17 mouse cellular contexts compared by ENCODE assay signal in genomic region chr6:93770283-93771025, GRCm38 (mm10).
DNase-seq lines count a peak whose midpoint lies in the region; ATAC-seq and TF ChIP-seq lines count a peak whose summit lies in the region.
"Had no signal": no experiment of that assay in that cellular context is flagged by ENCODE, and none has a peak within 500 bp of the region (broad histone marks: within the 10 kb centered on the region; RNA-seq: fewer than 3 reads in every experiment).

No protein-coding gene starts in this region.

- ATAC-seq in hindbrain, embryonic 15.5 days (ENCODE audit: low FRiP score, low read depth) = no peak; the same call in 1 of the 2 replicates
- peak; percentile 36; the same call in 1 of the 2 replicates for ATAC-seq in forebrain, postnatal 0 days
- ATAC-seq in activated CD4-positive, CD25-positive, alpha-beta regulatory T cell, adult 4 months = no peak

- H3K9ac ChIP-seq in hindbrain, embryonic 15.5 days = no peak overlapping the region
- H3K9ac ChIP-seq in forebrain, postnatal 0 days = no peak overlapping the region
- H3K9ac ChIP-seq: heart, embryonic 15.5 days; neural tube, embryonic 13.5 days had no signal

- no peak overlapping the region for H3K4me3 ChIP-seq in hindbrain, embryonic 15.5 days
- no peak overlapping the region for H3K4me3 ChIP-seq in hindbrain, embryonic 10.5 days
- H3K4me3 ChIP-seq in bone marrow, adult 2 months (replicated peaks; ENCODE audit: control insufficient read depth, low read depth, low read length) = peak overlapping the region; percentile 22
- H3K4me3 ChIP-seq in forebrain, postnatal 0 days (ENCODE audit: low read depth, low read length) = no peak overlapping the region
- H3K4me3 ChIP-seq: heart, embryonic 15.5 days; limb, embryonic 10.5 days; neural tube, embryonic 13.5 days had no signal

- no peak overlapping the region for H3K4me2 ChIP-seq in hindbrain, embryonic 15.5 days
- H3K4me2 ChIP-seq in forebrain, postnatal 0 days (ENCODE audit: low read depth) = 0 out of 2 replicates have a peak overlapping the region, but pooled peaks have one; percentile 2
- H3K4me2 ChIP-seq: heart, embryonic 15.5 days; neural tube, embryonic 13.5 days had no signal

- no peak for TF ChIP-seq POLR2A in bone marrow, adult 2 months (IDR thresholded peaks at IDR 0.05; ENCODE audit: borderline replicate concordance, control insufficient read depth, low read depth, low read length)

- H3K36me3 ChIP-seq in hindbrain, embryonic 15.5 days = peaks cover 13% of the 10 kb centered on the region
- H3K36me3 ChIP-seq in hindbrain, embryonic 10.5 days = peaks cover 31% of the 10 kb centered on the region
- no peaks in the 10 kb centered on the region for H3K36me3 ChIP-seq in forebrain, postnatal 0 days (ENCODE audit: insufficient read depth)

- H3K27ac ChIP-seq in hindbrain, embryonic 15.5 days (replicated peaks) = peak overlapping the region; percentile 20
- H3K27ac ChIP-seq in hindbrain, embryonic 10.5 days = no peak overlapping the region
- peak overlapping the region; percentile 18; the same call in 1 of the 2 replicates for H3K27ac ChIP-seq in bone marrow, adult 2 months (ENCODE audit: control insufficient read depth, insufficient read depth, low read depth, low read length, poor library complexity)
- H3K27ac ChIP-seq in forebrain, postnatal 0 days (ENCODE audit: low read depth, low read length) = no peak overlapping the region
- H3K27ac ChIP-seq: heart, embryonic 15.5 days; kidney, postnatal 0 days; limb, embryonic 10.5 days; macrophage; neural tube, embryonic 13.5 days had no signal

- TF ChIP-seq CTCF in bone marrow, adult 2 months (IDR thresholded peaks at IDR 0.05; ENCODE audit: control insufficient read depth, insufficient read depth, low read length) = no peak
- no peak for TF ChIP-seq CTCF in forebrain, postnatal 0 days (IDR thresholded peaks at IDR 0.05; ENCODE audit: low read depth)

- DNase-seq in hindbrain, embryonic 10.5 days (ENCODE audit: low spot score) = no peak
- DNase-seq in 416B (ENCODE audit: low read depth) = peak; percentile 5
- DNase-seq in forebrain, postnatal 0 days = peak; percentile 41
- DNase-seq in cerebellum, adult 11 months = no peak
- DNase-seq: cerebellum, adult 9-11 months; gastrocnemius, postnatal 36 days; layer of hippocampus, postnatal 36 days; right cerebral cortex, adult 18-20 months; spleen, adult 18-20 months had no signal

- WGBS in hindbrain, embryonic 15.5 days = 55% methylated on average over 5 of the region's 5 CpGs
- 82% methylated on average over 5 of the region's 5 CpGs for WGBS in hindbrain, embryonic 10.5 days
- WGBS in bone marrow, adult 2 months = 50% methylated on average over 5 of the region's 5 CpGs
- WGBS in forebrain, postnatal 0 days = 28% methylated on average over 5 of the region's 5 CpGs

- H3K9me3 ChIP-seq in hindbrain, embryonic 15.5 days = no peaks in the 10 kb centered on the region
- peaks cover 10% of the 10 kb centered on the region; the same call in 1 of the 2 replicates for H3K9me3 ChIP-seq in hindbrain, embryonic 10.5 days
- no peaks in the 10 kb centered on the region for H3K9me3 ChIP-seq in forebrain, postnatal 0 days (ENCODE audit: low read length)
- H3K9me3 ChIP-seq: heart, embryonic 15.5 days; limb, embryonic 10.5 days; neural tube, embryonic 13.5 days had no signal

- peaks cover 21% of the 10 kb centered on the region for H3K4me1 ChIP-seq in hindbrain, embryonic 15.5 days (replicated peaks)
- peaks cover 33% of the 10 kb centered on the region for H3K4me1 ChIP-seq in hindbrain, embryonic 10.5 days (replicated peaks)
- peaks cover 5% of the 10 kb centered on the region for H3K4me1 ChIP-seq in bone marrow, adult 2 months (ENCODE audit: control insufficient read depth, insufficient read depth, low read length)
- peaks cover 18% of the 10 kb centered on the region for H3K4me1 ChIP-seq in forebrain, postnatal 0 days (ENCODE audit: insufficient read depth)
- H3K4me1 ChIP-seq: heart, embryonic 15.5 days had no signal

- no peaks in the 10 kb centered on the region for H3K27me3 ChIP-seq in hindbrain, embryonic 15.5 days
- H3K27me3 ChIP-seq in hindbrain, embryonic 10.5 days (ENCODE audit: insufficient read depth, poor library complexity, severe bottlenecking) = no peaks in the 10 kb centered on the region
- H3K27me3 ChIP-seq in forebrain, postnatal 0 days (ENCODE audit: insufficient read depth, low read length) = no peaks in the 10 kb centered on the region
- H3K27me3 ChIP-seq: heart, embryonic 15.5 days; neural tube, embryonic 13.5 days had no signal

Comparison
In these comparisons a context has a peak if more than half of its experiments do, and no peak if none do; other contexts are left out.
1. H3K27ac ChIP-seq: peak in hindbrain, embryonic 15.5 days (single experiment) and bone marrow, adult 2 months (single experiment); none in hindbrain, embryonic 10.5 days (single experiment) and forebrain, postnatal 0 days (single experiment).
2. DNase-seq: peak in 416B (single experiment) and forebrain, postnatal 0 days (single experiment); none in hindbrain, embryonic 10.5 days (single experiment) and cerebellum, adult 11 months (single experiment).